Mouse (Mus musculus): ENCODE measurements around the gene Ucn3. TPM values are rescaled to one million over a fixed set of nuclear protein-coding genes. Genes with fewer than 3 reads are reported as not detected.

Gene Ucn3
- not detected for polyA plus RNA-seq (2014; fragmentation: Illumina TruSeq; extraction: RNeasy Lipid Tissue Mini Kit (QIAGEN cat#74804); ENCODE audit: low read depth, low replicate concordance)

GRCm38 (mm10) chr13:3945249-3945648 is at the start of gene Ucn3:
Gene Ucn3 (minus strand): TSS chr13:3945349.

DNA sequence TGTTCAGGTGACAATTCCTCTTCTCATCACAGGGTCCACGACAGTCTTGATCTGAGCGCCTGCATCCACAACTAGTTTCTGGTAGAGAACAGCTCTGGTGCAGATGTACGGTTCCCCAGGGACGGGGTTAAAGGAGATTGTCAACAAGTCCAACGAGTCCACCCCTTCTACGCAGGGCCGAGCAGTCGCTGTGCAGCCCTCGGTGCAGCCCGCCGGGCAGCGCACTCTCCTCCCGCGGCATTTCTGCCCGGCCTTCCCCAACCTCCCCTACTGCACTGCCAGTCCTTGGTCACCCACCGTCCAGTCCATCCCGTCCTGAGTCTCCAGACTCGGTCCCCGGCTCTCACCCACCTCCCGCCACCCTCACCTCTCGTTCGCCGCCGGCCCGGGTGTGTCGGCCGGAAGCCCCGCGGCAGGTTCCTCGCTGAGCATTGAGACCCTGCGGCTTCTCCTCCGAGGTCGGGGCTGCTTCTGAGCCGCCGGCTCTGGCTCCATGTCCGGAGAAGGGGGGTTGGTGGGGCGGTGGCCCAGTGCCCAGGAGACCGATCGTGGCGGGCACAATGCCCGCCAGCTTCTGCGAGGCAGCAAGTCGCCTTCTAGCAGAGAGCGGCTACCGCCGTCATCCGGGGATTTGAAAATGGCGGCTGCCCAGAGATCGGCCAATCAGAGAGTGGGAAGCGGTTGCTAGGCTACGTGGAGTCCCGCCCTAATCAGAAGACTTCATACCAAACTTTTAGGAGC is 27.4 kb downstream of the Ucn3 start, which contains the start of the genes Net1 and Tubal3:
TSS of gene Net1 (minus strand) at position 650 of the 741 bp plus-strand sequence.
TSS of gene Tubal3 (plus strand) at position 704 of the 741 bp plus-strand sequence.

Other genes with a start within 250 kb of the Ucn3 start
- 1.3 TPM for gene Calml3, start 141.0 kb downstream of the Ucn3 start, polyA plus RNA-seq (2014; fragmentation: Illumina TruSeq; extraction: RNeasy Lipid Tissue Mini Kit (QIAGEN cat#74804); ENCODE audit: low read depth, low replicate concordance)
- not detected for gene Calm4, start 107.6 kb downstream of the Ucn3 start, polyA plus RNA-seq (2014; fragmentation: Illumina TruSeq; extraction: RNeasy Lipid Tissue Mini Kit (QIAGEN cat#74804); ENCODE audit: low read depth, low replicate concordance)
- gene Calm5, start 91.2 kb downstream of the Ucn3 start, polyA plus RNA-seq (2014; fragmentation: Illumina TruSeq; extraction: RNeasy Lipid Tissue Mini Kit (QIAGEN cat#74804); ENCODE audit: low read depth, low replicate concordance): not detected
- gene Net1, start 27.1 kb downstream of the Ucn3 start, polyA plus RNA-seq (2014; fragmentation: Illumina TruSeq; extraction: RNeasy Lipid Tissue Mini Kit (QIAGEN cat#74804); ENCODE audit: low read depth, low replicate concordance): 199 TPM
- gene Tubal3, start 27.1 kb downstream of the Ucn3 start, polyA plus RNA-seq (2014; fragmentation: Illumina TruSeq; extraction: RNeasy Lipid Tissue Mini Kit (QIAGEN cat#74804); ENCODE audit: low read depth, low replicate concordance): not detected
- 272 TPM for gene Akr1c14, start 103.7 kb upstream of the Ucn3 start, polyA plus RNA-seq (2014; fragmentation: Illumina TruSeq; extraction: RNeasy Lipid Tissue Mini Kit (QIAGEN cat#74804); ENCODE audit: low read depth, low replicate concordance)
- 450 TPM for gene Akr1c18, start 205.3 kb upstream of the Ucn3 start, polyA plus RNA-seq (2014; fragmentation: Illumina TruSeq; extraction: RNeasy Lipid Tissue Mini Kit (QIAGEN cat#74804); ENCODE audit: low read depth, low replicate concordance)
- gene Akr1c13, start 245.8 kb upstream of the Ucn3 start, polyA plus RNA-seq (2014; fragmentation: Illumina TruSeq; extraction: RNeasy Lipid Tissue Mini Kit (QIAGEN cat#74804); ENCODE audit: low read depth, low replicate concordance): 54.3 TPM

Data from kidney, adult 10 weeks (tissue).